Mouse (Mus musculus) heart, postnatal 0 days (tissue): ENCODE measurements at regions not wholly inside any gene's neighbourhood (a gene's known extent, or its start where the extent isn't known, plus 50 kb on each side); places are given as distances from the start of the nearest gene placed in this dataset.

Experiments
- CTCF ChIP-seq: IDR thresholded peaks from 2 replicates; pipeline ENCODE4 v1.5.1; 2016; ENCODE audit warnings: antibody characterized with exemption, control low read depth, low read depth
- EP300 ChIP-seq: IDR thresholded peaks from 2 replicates; pipeline ENCODE4 v1.6.1; 2016; ENCODE audit warnings: antibody characterized with exemption, low read depth

DNA sequence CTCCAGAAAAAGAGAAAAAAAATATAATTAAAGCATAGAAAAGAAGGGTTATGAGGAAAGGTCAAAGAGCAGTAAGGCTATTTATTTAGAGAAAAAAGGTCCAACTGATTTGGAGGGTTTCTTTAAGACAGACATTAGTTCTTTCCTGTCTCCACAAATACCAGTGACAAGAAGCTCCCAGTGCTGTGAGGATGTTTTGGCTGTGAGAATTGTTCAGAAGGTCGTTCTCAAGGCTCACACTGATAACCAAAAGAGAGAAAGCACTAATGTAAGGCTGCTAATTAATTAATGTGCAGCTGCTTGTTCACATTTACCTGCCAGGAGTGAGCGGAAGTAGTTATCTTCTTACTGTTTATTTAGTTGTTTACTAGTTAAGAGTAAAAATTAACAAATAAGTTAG lies 54.7 kb upstream of the Cd28 start:
- TF ChIP-seq CTCF (no peak), EP300 (no peak)
